Mouse (Mus musculus) ES-Bruce4 (cell line): ENCODE measurements around the gene Samd7.

Experiments
- CTCF ChIP-seq: IDR thresholded peaks from one replicate; pipeline ENCODE4 v1.8.1; 2011; ENCODE audit warnings: low read depth, low read length
- EP300 ChIP-seq: IDR thresholded peaks from 2 replicates; pipeline ENCODE4 v1.6.1; 2011; ENCODE audit warnings: low read depth, low read length; ENCODE audit not compliant: insufficient read depth
- POLR2A ChIP-seq: IDR thresholded peaks from one replicate; pipeline ENCODE4 v1.8.1; 2011; ENCODE audit warnings: low read length; ENCODE audit not compliant: insufficient read depth

DNA sequence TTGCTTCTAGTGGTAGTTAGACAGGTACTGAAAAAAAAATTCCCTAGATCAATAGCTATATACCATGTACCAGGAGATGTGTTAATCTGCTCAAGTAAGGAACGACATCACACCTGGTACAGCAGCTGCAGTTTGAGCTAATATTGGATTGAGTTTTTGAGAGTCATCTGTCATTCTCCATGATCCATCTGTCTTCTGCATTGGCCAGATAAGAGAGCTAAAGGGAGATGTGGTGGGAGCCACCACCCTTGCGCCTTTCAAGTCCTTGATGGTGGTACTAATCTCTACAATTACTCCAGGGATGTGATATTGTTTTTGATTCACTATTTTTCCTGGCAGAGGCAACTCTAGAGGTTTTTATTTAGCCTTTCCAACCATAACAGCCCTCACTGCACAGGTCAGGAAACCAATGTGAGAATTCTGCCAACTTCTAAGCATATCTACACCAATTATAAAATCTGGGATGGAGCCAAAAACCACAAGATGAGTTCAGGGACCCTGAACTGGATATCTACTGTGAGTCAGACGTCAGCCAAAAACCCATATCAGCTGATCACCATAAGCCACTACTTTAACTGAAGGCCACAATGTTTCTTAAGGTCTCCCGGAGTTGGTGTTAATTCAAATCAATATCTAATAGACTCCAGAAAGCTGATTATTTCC is 39.3 kb upstream of the Samd7 start:
- no peak for TF ChIP-seq CTCF
- TF ChIP-seq POLR2A = no peak
- no peak for TF ChIP-seq EP300
